Mouse (Mus musculus): ENCODE data around the gene Ktn1.

DNA sequence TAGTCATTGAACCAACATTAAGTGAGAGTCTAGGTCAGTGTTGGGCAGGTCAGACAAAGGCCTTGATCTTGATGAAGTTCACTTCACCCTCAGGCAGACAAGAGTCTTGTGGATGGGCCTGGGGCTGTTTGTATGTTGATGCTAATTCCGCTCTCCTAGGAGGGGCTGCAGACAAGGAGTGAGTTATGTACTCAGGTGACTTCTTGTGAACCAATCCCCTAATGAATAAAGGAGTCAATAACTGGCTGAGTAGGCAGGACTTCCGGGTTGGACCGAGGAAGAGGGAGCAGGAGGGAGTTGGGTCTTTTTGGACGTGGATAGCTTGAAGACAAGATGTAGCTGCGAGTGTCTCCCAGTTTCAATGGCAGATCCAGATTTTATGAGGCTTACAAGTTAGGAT lies 26.3 kb upstream of the Ktn1 start:
- no peak for TF ChIP-seq CTCF (IDR thresholded peaks at IDR 0.05; ENCODE audit: borderline replicate concordance, insufficient read depth, low read length)
- no peak for TF ChIP-seq POLR2A (IDR thresholded peaks at IDR 0.05; ENCODE audit: low read depth, low read length)

Data from embryonic fibroblast, embryonic 13.5 days (primary cell).